Mouse (Mus musculus): ENCODE results near the gene Hacd1.

GRCm38 (mm10) chr2:14102603-14103002 is 46.7 kb upstream of the Hacd1 start:
- TF ChIP-seq EP300 (IDR thresholded peaks at IDR 0.05) (no peak), CTCF (IDR thresholded peaks at IDR 0.05) (no peak)
